Mouse (Mus musculus) adrenal gland, postnatal 0 days (tissue): ENCODE results near the gene Trim69. TPM values are rescaled to one million over a fixed set of nuclear protein-coding genes. Genes with fewer than 3 reads are reported as not detected.

ENCODE experiments used
- polyA plus RNA-seq: library from polyadenylated mRNA; unstranded; fragments of >200 nt; fragmentation: Nextera tagmentation; extraction: Ambion mirVana; gene quantifications from 2 replicates; pipeline ENCODE4 v1.2.1, GENCODE M21; 2015

Gene Trim69
- polyA plus RNA-seq: not detected in 2 replicates

GRCm38 (mm10) chr2:122160680-122161079 is at the start of gene Trim69:
Trim69 (plus strand) TSS chr2:122160700.

GRCm38 (mm10) chr2:122117961-122118958 is 42.2 kb upstream of the Trim69 start, which contains the start of gene Spg11:
Spg11 (minus strand) TSS chr2:122118386.

GRCm38 (mm10) chr2:122147508-122148241 is 12.8 kb upstream of the Trim69 start, which contains the start of gene B2m:
B2m (plus strand) TSS chr2:122147686.

GRCm38 (mm10) chr2:122186106-122186505 is 25.6 kb downstream of the Trim69 start, which contains the start of the genes Patl2 and Terb2:
Patl2 (minus strand) TSS chr2:122186189.
Terb2 (plus strand) TSS chr2:122186272.

Other genes starting within 250 kb of the Trim69 start
- gene Ctdspl2, start 204.7 kb upstream of the Trim69 start, polyA plus RNA-seq: 20.6 and 30.0 TPM in 2 replicates
- 0.22 TPM in 1 of 2 replicates, not detected in the other for gene Mageb3, start 204.6 kb upstream of the Trim69 start, polyA plus RNA-seq
- 10.4 and 11.1 TPM in 2 replicates for gene Eif3j1, start 132.2 kb upstream of the Trim69 start, polyA plus RNA-seq
- 3.2 and 4.9 TPM in 2 replicates for gene Spg11, start 42.3 kb upstream of the Trim69 start, polyA plus RNA-seq
- 987 and 1,399 TPM in 2 replicates for gene B2m, start 13.0 kb upstream of the Trim69 start, polyA plus RNA-seq
- gene Patl2, start 25.5 kb downstream of the Trim69 start, polyA plus RNA-seq: not detected in 2 replicates
- not detected in 2 replicates for gene Terb2, start 25.6 kb downstream of the Trim69 start, polyA plus RNA-seq
- 36.0 and 38.2 TPM in 2 replicates for gene Sord, start 74.0 kb downstream of the Trim69 start, polyA plus RNA-seq
- 0.09 TPM in 1 of 2 replicates, not detected in the other for gene Duox2, start 137.7 kb downstream of the Trim69 start, polyA plus RNA-seq
- gene Duoxa2, start 138.2 kb downstream of the Trim69 start, polyA plus RNA-seq: 0.12 and 0.25 TPM in 2 replicates
- gene Duoxa1, start 153.0 kb downstream of the Trim69 start, polyA plus RNA-seq: 0.19 and 0.47 TPM in 2 replicates
- 0.03 and 0.06 TPM in 2 replicates for gene Duox1, start 155.0 kb downstream of the Trim69 start, polyA plus RNA-seq
- 3.7 and 9.3 TPM in 2 replicates for gene Shf, start 208.5 kb downstream of the Trim69 start, polyA plus RNA-seq